Mouse (Mus musculus): ENCODE data around the gene Comtd1. TPM values are rescaled to one million over a fixed set of nuclear protein-coding genes. Genes with fewer than 3 reads are reported as not detected.

The Comtd1 gene
- 18.2 and 22.3 TPM in 2 replicates for polyA plus RNA-seq (2016; fragmentation: Nextera tagmentation; extraction: Ambion mirVana)

- ATAC-seq (ENCODE audit: low FRiP score), result peak; percentile 86
- 1% methylated on average over 48 of the region's 51 CpGs for WGBS
- peaks cover 34% of the 10 kb centered on the region for H3K36me3 ChIP-seq
Measured at GRCm38 (mm10) chr14:21848166-21849154, at the start of gene Comtd1. Gene Comtd1, minus strand, starts transcription at chr14:21848977.

GRCm38 (mm10) chr14:21892341-21892659, 43.5 kb upstream of the Comtd1 start:
- Histone ChIP-seq H3K9me3 (replicated peaks) (no peaks in the 10 kb centered on the region), H3K9ac (no peak overlapping the region), H3K27ac (peak overlapping the region; percentile 17), H3K4me3 (no peak overlapping the region), H3K4me2 (replicated peaks) (no peak overlapping the region), H3K36me3 (no peaks in the 10 kb centered on the region), H3K4me1 (peaks cover 17% of the 10 kb centered on the region), H3K27me3 (0 out of 2 replicates have a peak, but pooled peaks cover 3% of the 10 kb centered on the region)
- no peak for ATAC-seq (ENCODE audit: low FRiP score)
- 42% methylated on average over 6 of the region's 6 CpGs for WGBS

More at GRCm38 (mm10) chr14:21848166-21849154, at the start of gene Comtd1:
- H3K4me1 ChIP-seq, result peaks cover 26% of the 10 kb centered on the region
- no peaks in the 10 kb centered on the region for H3K9me3 ChIP-seq (replicated peaks)
- H3K4me3 ChIP-seq, result peak within 1 kb of the TSS; percentile 60
- peak within 1 kb of the TSS; percentile 74 for H3K9ac ChIP-seq
- peak within 1 kb of the TSS; percentile 56; the same call in 1 of the 2 replicates for H3K27ac ChIP-seq
- H3K4me2 ChIP-seq (replicated peaks), result peak within 1 kb of the TSS; percentile 98
- H3K27me3 ChIP-seq, result no peaks in the 10 kb centered on the region

DNA sequence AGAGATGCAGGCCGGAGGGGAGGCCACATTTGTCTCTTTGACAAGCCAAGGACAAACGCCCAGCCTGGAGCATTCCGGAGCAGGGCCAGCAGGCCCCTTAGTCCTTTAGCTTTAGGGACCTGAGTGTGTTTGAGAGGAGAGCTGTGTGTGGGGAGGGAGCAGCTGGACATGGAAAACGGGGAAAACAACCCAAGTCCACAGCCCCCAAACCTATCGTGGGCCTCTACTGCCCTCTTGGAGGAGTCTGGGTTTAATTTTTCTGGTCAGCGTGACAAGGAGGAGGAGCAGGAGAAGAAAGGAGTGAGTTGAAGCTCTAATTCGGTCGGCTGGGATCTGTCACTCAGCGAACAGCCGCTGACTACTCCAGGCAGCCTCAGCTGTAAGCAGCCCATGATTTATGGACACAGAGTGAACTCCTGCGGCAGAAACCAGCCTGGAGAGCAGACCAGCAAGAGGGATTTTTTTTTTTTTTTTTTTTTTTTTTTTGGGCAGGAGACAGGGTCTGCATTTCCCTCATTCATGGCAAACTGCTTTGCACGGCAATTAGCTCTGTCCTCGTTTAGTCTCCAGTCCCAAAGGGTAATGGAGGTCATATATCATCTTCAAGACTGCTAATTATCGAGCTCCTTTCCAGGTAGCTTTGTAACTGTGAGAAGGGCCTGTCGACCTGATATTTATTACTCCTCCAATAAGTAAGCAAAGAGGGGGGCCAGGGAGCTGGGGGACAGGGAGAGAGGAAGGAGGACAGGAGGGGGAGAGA, 43.0 kb upstream of the Comtd1 start:
- WGBS, result 9% methylated on average over 15 of the region's 15 CpGs
- no peaks in the 10 kb centered on the region for H3K9me3 ChIP-seq (replicated peaks)
- peaks cover 17% of the 10 kb centered on the region for H3K4me1 ChIP-seq
- H3K4me3 ChIP-seq, result no peak overlapping the region
- H3K9ac ChIP-seq, result 0 out of 2 replicates have a peak overlapping the region, but pooled peaks have one; percentile 32
- H3K27me3 ChIP-seq, result 0 out of 2 replicates have a peak, but pooled peaks cover 3% of the 10 kb centered on the region
- peak overlapping the region; percentile 33 for H3K4me2 ChIP-seq (replicated peaks)
- H3K36me3 ChIP-seq, result no peaks in the 10 kb centered on the region
- peak; percentile 93 for ATAC-seq (ENCODE audit: low FRiP score)
- peak overlapping the region; percentile 80 for H3K27ac ChIP-seq

DNA sequence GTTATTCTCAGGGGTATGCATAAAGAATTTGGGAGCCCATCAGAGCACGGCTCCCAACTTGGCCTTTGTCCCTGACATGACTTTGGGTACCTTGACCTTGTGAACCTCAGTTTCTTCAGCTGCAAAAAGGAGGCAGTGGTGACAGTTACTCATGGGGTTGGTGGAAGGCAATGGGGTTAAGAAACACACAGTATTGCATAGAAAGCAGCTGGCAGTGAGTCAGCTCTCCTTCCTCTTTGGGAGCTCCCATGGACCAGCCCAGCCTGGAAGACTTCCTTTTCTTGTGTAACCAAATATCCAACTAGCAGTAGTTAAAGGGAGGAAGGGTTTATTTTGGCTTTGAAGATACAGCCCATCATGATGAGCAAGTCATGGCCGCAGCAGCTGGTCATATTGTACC, 41.7 kb upstream of the Comtd1 start:
- no peak overlapping the region for H3K27ac ChIP-seq
- no peak overlapping the region for H3K4me2 ChIP-seq (replicated peaks)
- no peak overlapping the region for H3K9ac ChIP-seq
- no peaks in the 10 kb centered on the region for H3K9me3 ChIP-seq (replicated peaks)
- no peak for ATAC-seq (ENCODE audit: low FRiP score)
- H3K27me3 ChIP-seq, result 0 out of 2 replicates have a peak, but pooled peaks cover 3% of the 10 kb centered on the region
- H3K4me3 ChIP-seq, result no peak overlapping the region
- WGBS, result 76% methylated on average over 2 of the region's 2 CpGs
- H3K36me3 ChIP-seq, result no peaks in the 10 kb centered on the region
- peaks cover 17% of the 10 kb centered on the region for H3K4me1 ChIP-seq

- ATAC-seq (ENCODE audit: low FRiP score), result no peak
- 72% methylated on average over 7 of the region's 7 CpGs for WGBS
- H3K4me1 ChIP-seq, result no peaks in the 10 kb centered on the region
Measured at GRCm38 (mm10) chr14:21866816-21867215, 18.0 kb upstream of the Comtd1 start.

GRCm38 (mm10) chr14:21866291-21866690, 17.5 kb upstream of the Comtd1 start:
- 62% methylated on average over 7 of the region's 7 CpGs for WGBS
- H3K9ac ChIP-seq, result no peak overlapping the region
- no peak overlapping the region for H3K4me2 ChIP-seq (replicated peaks)
- H3K9me3 ChIP-seq (replicated peaks), result no peaks in the 10 kb centered on the region
- H3K4me3 ChIP-seq, result no peak overlapping the region
- no peaks in the 10 kb centered on the region for H3K4me1 ChIP-seq
- H3K27me3 ChIP-seq, result no peaks in the 10 kb centered on the region
- no peaks in the 10 kb centered on the region for H3K36me3 ChIP-seq
- H3K27ac ChIP-seq, result no peak overlapping the region
- no peak for ATAC-seq (ENCODE audit: low FRiP score)

More at GRCm38 (mm10) chr14:21866816-21867215, 18.0 kb upstream of the Comtd1 start:
- no peaks in the 10 kb centered on the region for H3K27me3 ChIP-seq
- no peaks in the 10 kb centered on the region for H3K36me3 ChIP-seq
- H3K4me3 ChIP-seq, result no peak overlapping the region
- H3K9me3 ChIP-seq (replicated peaks), result no peaks in the 10 kb centered on the region
- no peak overlapping the region for H3K9ac ChIP-seq
- no peak overlapping the region for H3K4me2 ChIP-seq (replicated peaks)
- H3K27ac ChIP-seq, result no peak overlapping the region

DNA sequence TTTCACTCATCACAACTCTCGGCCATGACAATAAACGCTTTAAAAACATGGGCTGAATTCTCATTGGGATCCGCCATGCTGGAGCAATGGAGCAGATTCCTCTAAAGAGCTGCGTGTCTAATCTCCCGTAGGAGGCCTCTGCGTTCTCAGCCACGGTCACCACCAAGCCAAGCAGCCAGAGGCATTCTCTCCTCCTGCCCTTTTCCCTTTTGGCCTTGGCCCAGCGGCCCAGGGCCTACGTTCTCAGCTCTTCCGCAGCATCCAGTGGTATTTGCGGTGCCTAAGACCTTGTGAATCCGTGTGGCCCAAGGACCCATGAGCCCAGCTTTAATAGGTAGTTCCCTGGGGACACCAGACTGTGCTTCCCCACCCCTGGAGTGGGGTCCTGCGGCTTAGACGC, 8.1 kb upstream of the Comtd1 start:
- WGBS, result 83% methylated on average over 14 of the region's 14 CpGs
- peaks cover 19% of the 10 kb centered on the region for H3K4me1 ChIP-seq
- no peak overlapping the region for H3K27ac ChIP-seq

DNA sequence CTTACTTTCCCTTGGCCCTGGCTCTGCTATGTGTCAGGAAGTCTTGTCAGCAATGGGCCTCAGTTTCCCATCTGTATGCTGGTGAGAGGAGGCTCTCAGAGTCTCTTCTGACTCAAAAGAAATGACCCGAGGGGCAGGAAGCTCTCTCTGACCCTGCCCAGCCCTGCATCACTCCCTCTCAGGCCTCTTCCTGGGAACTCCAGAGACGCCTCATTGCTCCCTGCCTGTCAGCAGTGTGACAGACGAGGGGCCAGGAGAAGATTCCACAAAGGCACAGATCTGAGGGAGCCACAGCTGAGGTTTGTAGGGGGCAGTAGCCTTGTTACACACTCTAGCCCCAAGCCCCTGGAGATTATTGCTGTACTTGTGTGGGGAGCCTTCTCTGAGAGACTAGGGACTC, 7.2 kb upstream of the Comtd1 start:
- no peak overlapping the region for H3K9ac ChIP-seq
- H3K9me3 ChIP-seq (replicated peaks), result no peaks in the 10 kb centered on the region
- H3K4me2 ChIP-seq (replicated peaks), result no peak overlapping the region
- no peak overlapping the region for H3K27ac ChIP-seq
- no peak overlapping the region for H3K4me3 ChIP-seq
- peaks cover 22% of the 10 kb centered on the region for H3K4me1 ChIP-seq
- 21% methylated on average over 3 of the region's 3 CpGs for WGBS
- ATAC-seq (ENCODE audit: low FRiP score), result no peak
- H3K36me3 ChIP-seq, result no peaks in the 10 kb centered on the region
- H3K27me3 ChIP-seq, result peaks cover 4% of the 10 kb centered on the region; the same call in 1 of the 2 replicates

More for the DNA sequence above, 8.1 kb upstream of the Comtd1 start:
- H3K4me3 ChIP-seq, result no peak overlapping the region
- H3K9ac ChIP-seq, result no peak overlapping the region
- H3K36me3 ChIP-seq, result no peaks in the 10 kb centered on the region
- H3K4me2 ChIP-seq (replicated peaks), result no peak overlapping the region
- H3K9me3 ChIP-seq (replicated peaks), result no peaks in the 10 kb centered on the region
- H3K27me3 ChIP-seq, result peaks cover 4% of the 10 kb centered on the region; the same call in 1 of the 2 replicates
- no peak for ATAC-seq (ENCODE audit: low FRiP score)

- 0 out of 2 replicates have a peak overlapping the region, but pooled peaks have one; percentile 20 for H3K9ac ChIP-seq
- 83% methylated on average over 9 of the region's 9 CpGs for WGBS
- 0 out of 2 replicates have a peak overlapping the region, but pooled peaks have one; percentile 42 for H3K4me2 ChIP-seq (replicated peaks)
- no peak overlapping the region for H3K27ac ChIP-seq
- H3K4me3 ChIP-seq, result no peak overlapping the region
- no peaks in the 10 kb centered on the region for H3K36me3 ChIP-seq
- H3K27me3 ChIP-seq, result peaks cover 4% of the 10 kb centered on the region; the same call in 1 of the 2 replicates
- ATAC-seq (ENCODE audit: low FRiP score), result no peak
- peaks cover 22% of the 10 kb centered on the region for H3K4me1 ChIP-seq
- H3K9me3 ChIP-seq (replicated peaks), result no peaks in the 10 kb centered on the region
Measured at GRCm38 (mm10) chr14:21854271-21854670, 5.5 kb upstream of the Comtd1 start.

GRCm38 (mm10) chr14:21853456-21854109, 4.8 kb upstream of the Comtd1 start:
- no peak overlapping the region for H3K4me3 ChIP-seq
- no peaks in the 10 kb centered on the region for H3K9me3 ChIP-seq (replicated peaks)
- H3K27me3 ChIP-seq, result peaks cover 4% of the 10 kb centered on the region; the same call in 1 of the 2 replicates
- no peak overlapping the region for H3K9ac ChIP-seq
- peak; percentile 36; the same call in 1 of the 2 replicates for ATAC-seq (ENCODE audit: low FRiP score)
- WGBS, result 9% methylated on average over 17 of the region's 17 CpGs
- H3K4me2 ChIP-seq (replicated peaks), result peak overlapping the region; percentile 42
- no peak overlapping the region for H3K27ac ChIP-seq
- H3K36me3 ChIP-seq, result no peaks in the 10 kb centered on the region
- peaks cover 22% of the 10 kb centered on the region for H3K4me1 ChIP-seq

DNA sequence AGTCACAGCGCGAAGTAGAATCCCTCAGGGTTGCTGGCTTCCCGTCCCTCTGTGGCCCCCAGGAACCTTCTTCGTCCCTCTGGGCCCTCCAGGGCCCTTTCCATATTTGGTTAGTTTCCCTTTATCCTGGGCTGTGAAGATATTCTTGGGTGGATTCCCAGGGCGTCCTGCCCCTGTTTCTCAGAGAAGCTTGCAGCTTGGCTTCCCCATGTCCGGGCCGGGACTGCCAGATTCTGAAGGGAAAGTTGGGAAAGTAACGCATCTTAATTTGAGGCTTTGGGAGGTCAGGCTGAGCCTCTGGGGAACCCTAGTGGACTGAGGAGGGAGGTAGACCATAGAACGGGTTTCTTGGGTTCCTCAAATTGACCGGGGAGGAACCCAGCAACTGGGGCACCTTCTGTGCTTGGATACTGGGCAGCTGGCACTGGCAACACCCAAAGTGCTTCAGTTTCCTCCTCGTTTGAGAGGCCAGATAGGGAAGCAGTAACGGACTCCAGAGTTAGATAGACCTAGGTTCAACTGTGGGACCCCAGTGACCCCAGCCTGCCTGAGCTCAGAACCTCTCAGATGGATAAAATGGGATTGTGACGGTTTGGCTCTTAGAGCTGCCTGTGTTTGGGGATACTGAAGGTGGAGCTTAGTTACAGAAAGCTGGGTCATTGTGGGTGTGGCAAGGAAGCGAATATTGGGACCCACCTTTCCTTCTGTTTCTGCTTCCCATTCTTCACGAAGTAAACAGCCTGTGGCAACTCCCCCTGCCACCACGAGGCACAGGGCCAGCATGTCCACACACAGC, 3.4 kb upstream of the Comtd1 start:
- H3K4me2 ChIP-seq (replicated peaks), result no peak overlapping the region
- 84% methylated on average over 16 of the region's 16 CpGs for WGBS
- ATAC-seq (ENCODE audit: low FRiP score), result no peak
- no peak overlapping the region for H3K27ac ChIP-seq
- peaks cover 36% of the 10 kb centered on the region for H3K4me1 ChIP-seq
- no peak overlapping the region for H3K4me3 ChIP-seq
- peaks cover 4% of the 10 kb centered on the region; the same call in 1 of the 2 replicates for H3K27me3 ChIP-seq
- H3K36me3 ChIP-seq, result no peaks in the 10 kb centered on the region
- no peak overlapping the region for H3K9ac ChIP-seq
- no peaks in the 10 kb centered on the region for H3K9me3 ChIP-seq (replicated peaks)

Data from hindbrain, embryonic 12.5 days (tissue).